Comparison of ENCODE assay signal across 12 mouse cellular contexts in the genomic region with DNA sequence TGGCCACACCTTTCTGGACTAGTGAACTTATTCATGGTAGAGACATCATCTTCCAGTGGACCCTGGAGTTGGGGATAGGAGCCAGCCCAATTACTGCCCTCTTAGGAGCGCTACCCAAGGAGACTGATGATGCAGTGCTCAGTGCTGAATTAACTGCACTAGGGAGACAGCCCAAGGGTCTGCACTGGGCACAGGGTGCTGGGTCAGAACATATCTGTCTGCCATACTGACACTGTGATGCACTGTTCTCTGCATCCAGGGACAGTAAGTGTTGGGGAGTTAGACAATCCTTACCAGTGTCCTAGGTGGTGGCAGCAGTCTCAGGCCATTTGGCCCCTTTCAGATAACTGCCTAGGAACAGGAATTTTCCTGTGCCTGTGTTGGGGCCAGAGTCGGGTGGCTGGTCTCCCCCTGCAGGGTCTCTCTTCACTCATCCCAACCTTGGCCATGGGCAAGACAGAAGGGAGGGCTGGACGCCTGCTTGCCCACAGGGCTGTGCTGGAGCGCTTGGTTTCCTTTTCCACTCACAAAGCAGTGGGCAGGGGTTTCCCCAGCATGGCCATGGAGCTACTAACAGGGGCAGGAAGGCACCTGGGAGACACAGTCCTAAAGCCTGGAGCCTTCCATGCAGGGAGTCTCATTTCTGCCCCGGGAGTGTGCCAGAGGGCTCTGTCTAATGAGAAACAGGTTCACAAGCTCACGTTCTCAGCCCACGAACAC. TPM values are rescaled to one million over a fixed set of nuclear protein-coding genes. Genes with fewer than 3 reads are reported as not detected.
DNase-seq lines count a peak whose midpoint lies in the region; ATAC-seq and TF ChIP-seq lines count a peak whose summit lies in the region.
"Had no signal": no experiment of that assay in that cellular context is flagged by ENCODE, and none has a peak within 500 bp of the region (broad histone marks: within the 10 kb centered on the region; RNA-seq: fewer than 3 reads in every experiment).

No protein-coding gene starts in this region.

- no peak overlapping the region for H3K4me3 ChIP-seq in heart, embryonic 14.5 days (ENCODE audit: control insufficient read depth in 1 of 2, insufficient read depth in 1 of 2, low read depth in 1 of 2, low read length in 2 of 2)
- no peak overlapping the region for H3K4me3 ChIP-seq in midbrain, postnatal 0 days (ENCODE audit: low read depth, low read length)
- H3K4me3 ChIP-seq in midbrain, embryonic 13.5 days (replicated peaks) = no peak overlapping the region
- H3K4me3 ChIP-seq in myocyte = no peak overlapping the region
- no peak overlapping the region for H3K4me3 ChIP-seq in lung, postnatal 0 days (ENCODE audit: low read depth, low read length)
- H3K4me3 ChIP-seq: midbrain, embryonic 12.5 days had no signal

- H3K4me1 ChIP-seq in heart, embryonic 14.5 days (ENCODE audit: control insufficient read depth in 2 of 2, insufficient read depth in 2 of 2, low read length in 2 of 2) = peaks cover 15 to 45% of the 10 kb centered on the region in 2 experiments
- H3K4me1 ChIP-seq in midbrain, postnatal 0 days (ENCODE audit: insufficient read depth, low read length) = no peaks in the 10 kb centered on the region
- 0 out of 2 replicates have a peak, but pooled peaks cover under 1% of the 10 kb centered on the region for H3K4me1 ChIP-seq in midbrain, embryonic 13.5 days (replicated peaks)
- no peaks in the 10 kb centered on the region for H3K4me1 ChIP-seq in lung, postnatal 0 days (ENCODE audit: insufficient read depth, low read depth, low read length)
- H3K4me1 ChIP-seq: midbrain, embryonic 12.5 days had no signal

- TF ChIP-seq EP300 in lung, postnatal 0 days (IDR thresholded peaks at IDR 0.05) = no peak

- H3K36me3 ChIP-seq in heart, embryonic 14.5 days (ENCODE audit: control insufficient read depth, insufficient read depth, low read length) = peaks cover 89% of the 10 kb centered on the region
- H3K36me3 ChIP-seq in midbrain, postnatal 0 days (ENCODE audit: insufficient read depth, low read length) = peaks cover 30% of the 10 kb centered on the region
- peaks cover 42% of the 10 kb centered on the region for H3K36me3 ChIP-seq in midbrain, embryonic 13.5 days
- peaks cover 43% of the 10 kb centered on the region for H3K36me3 ChIP-seq in myocyte (ENCODE audit: control insufficient read depth, insufficient read depth)
- peaks cover 30% of the 10 kb centered on the region for H3K36me3 ChIP-seq in lung, postnatal 0 days (ENCODE audit: insufficient read depth, low read length)

- H3K9me3 ChIP-seq in heart, embryonic 14.5 days (ENCODE audit: control insufficient read depth, low read length) = no peaks in the 10 kb centered on the region
- H3K9me3 ChIP-seq in midbrain, postnatal 0 days (ENCODE audit: low read length) = no peaks in the 10 kb centered on the region
- no peaks in the 10 kb centered on the region for H3K9me3 ChIP-seq in midbrain, embryonic 13.5 days
- H3K9me3 ChIP-seq in lung, postnatal 0 days (ENCODE audit: low read length) = no peaks in the 10 kb centered on the region
- H3K9me3 ChIP-seq: midbrain, embryonic 12.5 days had no signal

- no peak overlapping the region for H3K4me2 ChIP-seq in heart, embryonic 14.5 days (ENCODE audit: low read length)
- no peak overlapping the region for H3K4me2 ChIP-seq in midbrain, postnatal 0 days (ENCODE audit: low read depth, low read length, poor library complexity, severe bottlenecking)
- H3K4me2 ChIP-seq in midbrain, embryonic 13.5 days (replicated peaks) = no peak overlapping the region
- H3K4me2 ChIP-seq in myocyte (ENCODE audit: low read depth) = no peak overlapping the region
- H3K4me2 ChIP-seq in lung, postnatal 0 days (replicated peaks; ENCODE audit: low read depth, low read length) = no peak overlapping the region
- H3K4me2 ChIP-seq: midbrain, embryonic 12.5 days had no signal

- no peaks in the 10 kb centered on the region for H3K27me3 ChIP-seq in heart, embryonic 14.5 days (ENCODE audit: control insufficient read depth, insufficient read depth, low read length)
- no peaks in the 10 kb centered on the region for H3K27me3 ChIP-seq in midbrain, postnatal 0 days (ENCODE audit: insufficient read depth, low read length)
- peaks cover 9% of the 10 kb centered on the region; the same call in 1 of the 2 replicates for H3K27me3 ChIP-seq in midbrain, embryonic 13.5 days
- no peaks in the 10 kb centered on the region for H3K27me3 ChIP-seq in myocyte (ENCODE audit: control insufficient read depth, insufficient read depth, insufficient read length)
- H3K27me3 ChIP-seq in lung, postnatal 0 days (replicated peaks; ENCODE audit: insufficient read depth, low read length) = no peaks in the 10 kb centered on the region
- H3K27me3 ChIP-seq: Patski had no signal

- no peak for TF ChIP-seq POLR2A in myocyte (IDR thresholded peaks at IDR 0.05; ENCODE audit: insufficient read length, low read depth)

- no peak for ATAC-seq in heart, embryonic 14.5 days (ENCODE audit: insufficient number of reproducible peaks, insufficient read depth, low FRiP score, low read depth)
- no peak for ATAC-seq in midbrain, postnatal 0 days (ENCODE audit: low FRiP score)
- ATAC-seq in midbrain, embryonic 13.5 days = no peak
- ATAC-seq in lung, postnatal 0 days = no peak
- ATAC-seq: Patski had no signal

- H3K79me2 ChIP-seq in myocyte (ENCODE audit: control insufficient read depth, insufficient read depth) = peaks cover 71% of the 10 kb centered on the region

- H3ac ChIP-seq in myocyte (ENCODE audit: control insufficient read depth, insufficient read length) = no peak overlapping the region

- H3K9ac ChIP-seq in heart, embryonic 14.5 days (ENCODE audit: low read length) = peak overlapping the region; percentile 25; the same call in 1 of the 2 replicates
- H3K9ac ChIP-seq in midbrain, postnatal 0 days (replicated peaks; ENCODE audit: low read length, poor library complexity, severe bottlenecking) = peak overlapping the region; percentile 2; the same call in 1 of the 2 replicates
- H3K9ac ChIP-seq in midbrain, embryonic 13.5 days (replicated peaks) = no peak overlapping the region
- H3K9ac ChIP-seq in lung, postnatal 0 days (replicated peaks; ENCODE audit: low read depth) = no peak overlapping the region
- H3K9ac ChIP-seq: midbrain, embryonic 12.5 days had no signal

- TF ChIP-seq CTCF in midbrain, postnatal 0 days (IDR thresholded peaks at IDR 0.05) = no peak
- no peak for TF ChIP-seq CTCF in lung, postnatal 0 days (IDR thresholded peaks at IDR 0.05)

- no peak for DNase-seq in heart, adult 18-20 months
- DNase-seq in midbrain, postnatal 0 days (ENCODE audit: low spot score) = no peak
- DNase-seq in cerebellum, postnatal 36 days = peak; percentile 21 to 26
- no peak for DNase-seq in lung, postnatal 0 days (ENCODE audit: low spot score)
- DNase-seq: adrenal gland, adult 8-10 months; kidney, adult 11 months; right cerebral cortex, postnatal 4 days had no signal

- 65% methylated on average over 7 of the region's 7 CpGs for WGBS in heart, embryonic 14.5 days
- 66% methylated on average over 7 of the region's 7 CpGs for WGBS in midbrain, postnatal 0 days
- WGBS in midbrain, embryonic 13.5 days = 83% methylated on average over 7 of the region's 7 CpGs
- 72% methylated on average over 7 of the region's 7 CpGs for WGBS in lung, postnatal 0 days

- H3K27ac ChIP-seq in heart, embryonic 14.5 days (replicated peaks in 1 of 2; ENCODE audit: control insufficient read depth in 1 of 2, insufficient read depth in 1 of 2, low read depth in 2 of 2, low read length in 2 of 2) = peak overlapping the region in 1 of 2 experiments; percentile 77; a peak in 1 of 4 replicates
- no peak overlapping the region for H3K27ac ChIP-seq in midbrain, postnatal 0 days (ENCODE audit: low read depth, low read length)
- H3K27ac ChIP-seq in midbrain, embryonic 13.5 days = no peak overlapping the region
- H3K27ac ChIP-seq in lung, postnatal 0 days (ENCODE audit: low read length) = no peak overlapping the region
- H3K27ac ChIP-seq: midbrain, embryonic 12.5 days had no signal

TF ChIP-seq in myocyte, 11 proteins besides CTCF, POLR2A, EP300 and RAD21:
- peak; percentile 81 for TF ChIP-seq POLR2AphosphoS2 (IDR thresholded peaks at IDR 0.05; ENCODE audit: insufficient read length, low read depth)
- TF ChIP-seq TCF3 (IDR thresholded peaks at IDR 0.05; ENCODE audit: insufficient read length, low read depth) = no peak
- TF ChIP-seq E2F4 (IDR thresholded peaks at IDR 0.05; ENCODE audit: insufficient read depth) = no peak
- no peak for TF ChIP-seq USF1 (IDR thresholded peaks at IDR 0.05; ENCODE audit: low read depth)

RNA-seq across cellular contexts. Expression of gene Sh2b3, which starts 14.5 kb away (rescaled TPM):
- polyA plus RNA-seq in heart, embryonic 14.5 days (2014; fragmentation: Nextera tagmentation; extraction: Ambion mirVana) = 16.5 and 18.1 TPM in 2 replicates
- 10 to 100 TPM; 21.3 to 21.6 TPM for total RNA-seq in heart, adult 18-20 months (2021)
- 21.5 and 23.8 TPM in 2 replicates for total RNA-seq in midbrain, postnatal 0 days (2014; rRNA removed)
- polyA plus RNA-seq in midbrain, postnatal 0 days (2015; fragmentation: Nextera tagmentation; extraction: Ambion mirVana) = 5.9 and 6.4 TPM in 2 replicates
- polyA plus RNA-seq in midbrain, embryonic 13.5 days (2015; fragmentation: Nextera tagmentation; extraction: Ambion mirVana) = 5.3 and 6.0 TPM in 2 replicates
- polyA plus RNA-seq in myocyte (2012; fragmentation: generic; extraction: Trizol) = 37.4 TPM
- polyA plus RNA-seq in lung, postnatal 0 days (2015; fragmentation: Nextera tagmentation; extraction: Ambion mirVana) = 24.4 and 26.2 TPM in 2 replicates

RNA-seq across cellular contexts. Expression of gene Pheta1, which starts 25.8 kb away (rescaled TPM):
- polyA plus RNA-seq in heart, embryonic 14.5 days (2014; fragmentation: Nextera tagmentation; extraction: Ambion mirVana) = 10.8 and 11.5 TPM in 2 replicates
- total RNA-seq in heart, adult 18-20 months (2021) = 1 to 10 TPM; 6.4 to 8.3 TPM
- 46.1 and 49.7 TPM in 2 replicates for total RNA-seq in midbrain, postnatal 0 days (2014; rRNA removed)
- 29.8 and 33.1 TPM in 2 replicates for polyA plus RNA-seq in midbrain, postnatal 0 days (2015; fragmentation: Nextera tagmentation; extraction: Ambion mirVana)
- 52.3 and 56.8 TPM in 2 replicates for polyA plus RNA-seq in midbrain, embryonic 13.5 days (2015; fragmentation: Nextera tagmentation; extraction: Ambion mirVana)
- polyA plus RNA-seq in myocyte (2012; fragmentation: generic; extraction: Trizol) = 9.8 TPM
- polyA plus RNA-seq in lung, postnatal 0 days (2015; fragmentation: Nextera tagmentation; extraction: Ambion mirVana) = 22.7 and 23.4 TPM in 2 replicates

Comparison
In these comparisons a context has a peak if more than half of its experiments do, and no peak if none do; other contexts are left out.
1. H3K9ac ChIP-seq: peak in heart, embryonic 14.5 days (single experiment) and midbrain, postnatal 0 days (single experiment); none in midbrain, embryonic 13.5 days (single experiment) and lung, postnatal 0 days (single experiment).
2. DNase-seq: peak in cerebellum, postnatal 36 days (2 of 2); none in heart, adult 18-20 months (0 of 2), midbrain, postnatal 0 days (single experiment) and lung, postnatal 0 days (single experiment).